25 mouse cellular contexts compared by ENCODE assay signal in the genomic region with DNA sequence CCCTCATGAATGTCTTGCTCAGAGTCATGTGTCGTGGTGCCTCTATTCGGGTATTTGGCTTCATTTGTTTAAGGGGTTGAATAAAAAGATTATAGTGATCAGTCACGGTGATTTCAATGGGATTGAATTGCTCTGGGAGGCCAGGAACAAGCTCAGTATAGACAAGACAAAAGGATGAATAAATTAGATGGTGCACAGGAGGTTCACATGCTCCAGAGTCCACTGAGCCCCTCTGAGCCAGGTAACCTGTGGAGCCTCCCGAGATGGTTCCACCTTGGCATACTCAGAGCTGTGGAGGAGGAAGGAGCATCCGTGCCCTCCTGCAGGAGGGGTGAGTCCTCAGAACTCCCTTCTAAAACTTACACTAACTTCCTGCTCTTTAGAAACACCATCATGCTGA. TPM values are rescaled to one million over a fixed set of nuclear protein-coding genes. Genes with fewer than 3 reads are reported as not detected.
A peak's percentile ranks its signal among the peaks of the same experiment; 100 is the strongest.
DNase-seq lines count a peak whose midpoint lies in the region; ATAC-seq and TF ChIP-seq lines count a peak whose summit lies in the region.
"Had no signal": no experiment of that assay in that cellular context is flagged by ENCODE, and none has a peak within 500 bp of the region (broad histone marks: within the 10 kb centered on the region; RNA-seq: fewer than 3 reads in every experiment).

No protein-coding gene starts in this region.

- peak overlapping the region; percentile 75; the same call in 1 of the 2 replicates for H3K27ac ChIP-seq in hindbrain, postnatal 0 days
- no peak overlapping the region for H3K27ac ChIP-seq in hindbrain, embryonic 13.5 days
- H3K27ac ChIP-seq in midbrain, embryonic 11.5 days (ENCODE audit: low read depth, low read length), result no peak overlapping the region
- H3K27ac ChIP-seq in midbrain, embryonic 10.5 days (replicated peaks), result no peak overlapping the region
- H3K27ac ChIP-seq in midbrain, embryonic 13.5 days, result no peak overlapping the region
- no peak overlapping the region for H3K27ac ChIP-seq in midbrain, postnatal 0 days (ENCODE audit: low read depth, low read length)
- H3K27ac ChIP-seq: embryonic facial prominence, embryonic 13.5 days; embryonic facial prominence, embryonic 15.5 days; forebrain, embryonic 10.5 days; forebrain, embryonic 12.5 days had no signal

- DNase-seq in hindbrain, postnatal 0 days (ENCODE audit: low spot score), result no peak
- DNase-seq in midbrain, embryonic 11.5 days (ENCODE audit: low spot score, missing footprints), result peak; percentile 89
- no peak for DNase-seq in midbrain, embryonic 10.5 days (ENCODE audit: low spot score)
- DNase-seq in midbrain, postnatal 0 days (ENCODE audit: low spot score), result no peak
- DNase-seq: adrenal gland, adult 2 months; adrenal gland, postnatal 10 days; adrenal gland, postnatal 25 days; cerebellum, adult 11 months; cerebellum, adult 18-20 months; cerebellum, adult 8-10 months; cerebellum, adult 9-11 months; cerebellum, postnatal 14 days; cerebellum, postnatal 36 days; embryo, embryonic 11 days had no signal

- WGBS in hindbrain, postnatal 0 days, result 35% methylated on average over 5 of the region's 5 CpGs
- WGBS in hindbrain, embryonic 13.5 days, result 35% methylated on average over 5 of the region's 5 CpGs
- WGBS in midbrain, embryonic 11.5 days, result 28% methylated on average over 5 of the region's 5 CpGs
- WGBS in midbrain, embryonic 10.5 days, result 49% methylated on average over 5 of the region's 5 CpGs
- 15% methylated on average over 5 of the region's 5 CpGs for WGBS in midbrain, embryonic 13.5 days
- 25% methylated on average over 5 of the region's 5 CpGs for WGBS in midbrain, postnatal 0 days

- peaks cover 18% of the 10 kb centered on the region for H3K4me1 ChIP-seq in hindbrain, postnatal 0 days (ENCODE audit: insufficient read depth, low read length)
- peaks cover 56% of the 10 kb centered on the region for H3K4me1 ChIP-seq in hindbrain, embryonic 13.5 days (replicated peaks)
- H3K4me1 ChIP-seq in midbrain, embryonic 11.5 days (ENCODE audit: control insufficient read depth, insufficient read depth, low read length), result peaks cover 4% of the 10 kb centered on the region; the same call in 1 of the 2 replicates
- peaks cover 19% of the 10 kb centered on the region for H3K4me1 ChIP-seq in midbrain, embryonic 10.5 days
- peaks cover 27% of the 10 kb centered on the region for H3K4me1 ChIP-seq in midbrain, embryonic 13.5 days (replicated peaks)
- H3K4me1 ChIP-seq in midbrain, postnatal 0 days (ENCODE audit: insufficient read depth, low read length), result no peaks in the 10 kb centered on the region
- H3K4me1 ChIP-seq: embryonic facial prominence, embryonic 15.5 days had no signal

- no peak for ATAC-seq in hindbrain, postnatal 0 days
- no peak for ATAC-seq in hindbrain, embryonic 13.5 days (ENCODE audit: low FRiP score)
- peak; percentile 76 for ATAC-seq in midbrain, embryonic 11.5 days (ENCODE audit: low FRiP score)
- peak; percentile 53; the same call in 1 of the 2 replicates for ATAC-seq in midbrain, embryonic 13.5 days
- ATAC-seq in midbrain, postnatal 0 days (ENCODE audit: low FRiP score), result no peak
- ATAC-seq: forebrain, embryonic 14.5 days had no signal

- H3K36me3 ChIP-seq in hindbrain, postnatal 0 days (ENCODE audit: insufficient read depth, low read length), result no peaks in the 10 kb centered on the region
- H3K36me3 ChIP-seq in hindbrain, embryonic 13.5 days, result no peaks in the 10 kb centered on the region
- H3K36me3 ChIP-seq in midbrain, embryonic 11.5 days (ENCODE audit: control insufficient read depth, insufficient read depth, low read length), result no peaks in the 10 kb centered on the region
- no peaks in the 10 kb centered on the region for H3K36me3 ChIP-seq in midbrain, embryonic 10.5 days
- no peaks in the 10 kb centered on the region for H3K36me3 ChIP-seq in midbrain, embryonic 13.5 days
- H3K36me3 ChIP-seq in midbrain, postnatal 0 days (ENCODE audit: insufficient read depth, low read length), result no peaks in the 10 kb centered on the region
- H3K36me3 ChIP-seq: embryonic facial prominence, embryonic 13.5 days; embryonic facial prominence, embryonic 15.5 days; forebrain, embryonic 10.5 days; forebrain, embryonic 12.5 days had no signal

- no peak overlapping the region for H3K9ac ChIP-seq in hindbrain, postnatal 0 days (replicated peaks; ENCODE audit: low read length)
- no peak overlapping the region for H3K9ac ChIP-seq in hindbrain, embryonic 13.5 days
- no peak overlapping the region for H3K9ac ChIP-seq in midbrain, embryonic 11.5 days (ENCODE audit: low read length)
- no peak overlapping the region for H3K9ac ChIP-seq in midbrain, embryonic 13.5 days (replicated peaks)
- H3K9ac ChIP-seq in midbrain, postnatal 0 days (replicated peaks; ENCODE audit: low read length, poor library complexity, severe bottlenecking), result no peak overlapping the region
- H3K9ac ChIP-seq: embryonic facial prominence, embryonic 13.5 days; embryonic facial prominence, embryonic 15.5 days; forebrain, embryonic 12.5 days had no signal

- H3K27me3 ChIP-seq in hindbrain, postnatal 0 days (ENCODE audit: insufficient read depth, low read length), result no peaks in the 10 kb centered on the region
- H3K27me3 ChIP-seq in hindbrain, embryonic 13.5 days, result peaks cover 15% of the 10 kb centered on the region; the same call in 1 of the 2 replicates
- H3K27me3 ChIP-seq in midbrain, embryonic 11.5 days (ENCODE audit: control insufficient read depth, insufficient read depth, low read length), result peaks cover 37% of the 10 kb centered on the region
- H3K27me3 ChIP-seq in midbrain, embryonic 10.5 days (ENCODE audit: low read depth, poor library complexity, severe bottlenecking), result peaks cover 84% of the 10 kb centered on the region
- H3K27me3 ChIP-seq in midbrain, embryonic 13.5 days, result peaks cover 79% of the 10 kb centered on the region
- no peaks in the 10 kb centered on the region for H3K27me3 ChIP-seq in midbrain, postnatal 0 days (ENCODE audit: insufficient read depth, low read length)
- H3K27me3 ChIP-seq: embryonic facial prominence, embryonic 15.5 days; forebrain, embryonic 12.5 days had no signal

- H3K4me2 ChIP-seq in hindbrain, postnatal 0 days (ENCODE audit: low read depth, low read length), result no peak overlapping the region
- no peak overlapping the region for H3K4me2 ChIP-seq in hindbrain, embryonic 13.5 days
- no peak overlapping the region for H3K4me2 ChIP-seq in midbrain, embryonic 11.5 days
- H3K4me2 ChIP-seq in midbrain, embryonic 13.5 days (replicated peaks), result no peak overlapping the region
- no peak overlapping the region for H3K4me2 ChIP-seq in midbrain, postnatal 0 days (ENCODE audit: low read depth, low read length, poor library complexity, severe bottlenecking)
- H3K4me2 ChIP-seq: embryonic facial prominence, embryonic 13.5 days; embryonic facial prominence, embryonic 15.5 days; forebrain, embryonic 12.5 days had no signal

- no peak overlapping the region for H3K4me3 ChIP-seq in hindbrain, postnatal 0 days (ENCODE audit: low read length)
- H3K4me3 ChIP-seq in hindbrain, embryonic 13.5 days, result no peak overlapping the region
- no peak overlapping the region for H3K4me3 ChIP-seq in midbrain, embryonic 11.5 days (ENCODE audit: low read depth, low read length)
- no peak overlapping the region for H3K4me3 ChIP-seq in midbrain, embryonic 10.5 days
- H3K4me3 ChIP-seq in midbrain, embryonic 13.5 days (replicated peaks), result no peak overlapping the region
- no peak overlapping the region for H3K4me3 ChIP-seq in midbrain, postnatal 0 days (ENCODE audit: low read depth, low read length)
- H3K4me3 ChIP-seq: embryonic facial prominence, embryonic 13.5 days; embryonic facial prominence, embryonic 15.5 days; erythroblast, embryonic 14.5 days; forebrain, embryonic 10.5 days; forebrain, embryonic 12.5 days had no signal

- no peak for TF ChIP-seq CTCF in hindbrain, postnatal 0 days (IDR thresholded peaks at IDR 0.05; ENCODE audit: low read depth)
- TF ChIP-seq CTCF in midbrain, postnatal 0 days (IDR thresholded peaks at IDR 0.05), result no peak

- H3K9me3 ChIP-seq in hindbrain, postnatal 0 days (ENCODE audit: low read length), result no peaks in the 10 kb centered on the region
- no peaks in the 10 kb centered on the region for H3K9me3 ChIP-seq in hindbrain, embryonic 13.5 days
- no peaks in the 10 kb centered on the region for H3K9me3 ChIP-seq in midbrain, embryonic 11.5 days (ENCODE audit: control insufficient read depth, low read length)
- no peaks in the 10 kb centered on the region for H3K9me3 ChIP-seq in midbrain, embryonic 10.5 days (replicated peaks)
- no peaks in the 10 kb centered on the region for H3K9me3 ChIP-seq in midbrain, embryonic 13.5 days
- H3K9me3 ChIP-seq in midbrain, postnatal 0 days (ENCODE audit: low read length), result no peaks in the 10 kb centered on the region
- H3K9me3 ChIP-seq: embryonic facial prominence, embryonic 13.5 days; embryonic facial prominence, embryonic 15.5 days; forebrain, embryonic 10.5 days; forebrain, embryonic 12.5 days had no signal

RNA-seq across cellular contexts. Expression of a gene that starts 26.0 kb away (rescaled TPM):
- 68.3 and 77.2 TPM in 2 replicates for total RNA-seq in hindbrain, postnatal 0 days (2014; rRNA removed)
- polyA plus RNA-seq in hindbrain, postnatal 0 days (2015; fragmentation: Nextera tagmentation; extraction: Ambion mirVana), result 13.0 and 15.7 TPM in 2 replicates
- polyA plus RNA-seq in hindbrain, embryonic 13.5 days (2015; fragmentation: Nextera tagmentation; extraction: Ambion mirVana), result 8.0 and 8.4 TPM in 2 replicates
- 0.77 and 1.8 TPM in 2 replicates for polyA plus RNA-seq in midbrain, embryonic 11.5 days (2014; fragmentation: Nextera tagmentation; extraction: Ambion mirVana)
- 0.35 and 0.38 TPM in 2 replicates for polyA plus RNA-seq in midbrain, embryonic 10.5 days (2016; fragmentation: Nextera tagmentation; extraction: Ambion mirVana)
- 6.2 and 7.5 TPM in 2 replicates for polyA plus RNA-seq in midbrain, embryonic 13.5 days (2015; fragmentation: Nextera tagmentation; extraction: Ambion mirVana)
- 70.5 and 72.2 TPM in 2 replicates for total RNA-seq in midbrain, postnatal 0 days (2014; rRNA removed)
- polyA plus RNA-seq in midbrain, postnatal 0 days (2015; fragmentation: Nextera tagmentation; extraction: Ambion mirVana), result 9.8 and 12.6 TPM in 2 replicates
- total RNA-seq: common myeloid progenitor, adult 5-6 weeks; MEL had no signal
- polyA plus RNA-seq: C2C12; erythroblast, embryonic 14.5 days had no signal

Comparison
In these comparisons a context has a peak if more than half of its experiments do, and no peak if none do; other contexts are left out.
1. ATAC-seq: peak in midbrain, embryonic 11.5 days (single experiment) and midbrain, embryonic 13.5 days (single experiment); none in hindbrain, postnatal 0 days (single experiment), hindbrain, embryonic 13.5 days (single experiment) and midbrain, postnatal 0 days (single experiment).